Mouse (Mus musculus) T-cell, adult 2 months (primary cell): ENCODE measurements around the gene Gm3278.
"Not testable (repeated sequence)": the region's sequence is repeated elsewhere in the genome, so short reads cannot be mapped to it uniquely, and the experiment has no call there.

Experiments
- DNase-seq: peaks from one replicate; pipeline ENCODE4 v3.0.0; 2022; ENCODE audit warnings: low spot score

Gm3278 gene

DNA sequence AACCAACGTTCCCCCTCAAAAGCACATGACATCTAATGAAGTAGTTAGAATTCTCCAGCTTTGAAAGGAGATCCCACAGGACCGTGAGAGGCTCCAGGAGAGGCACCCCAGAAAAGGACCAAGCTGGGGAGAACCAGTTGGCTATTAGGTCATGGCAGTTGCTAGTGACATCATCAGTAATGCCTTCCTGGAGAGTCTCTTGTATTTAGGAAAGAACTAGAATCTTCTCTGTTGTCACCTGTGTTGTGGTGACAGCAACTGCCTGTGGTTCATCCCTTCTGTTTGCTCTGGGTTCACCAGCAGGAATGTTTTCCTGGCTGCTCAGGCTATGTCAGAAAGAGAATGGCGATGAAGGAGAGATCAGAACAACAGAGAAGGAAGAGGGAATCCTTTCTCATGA, at the start of gene Gm3278:
TSS of gene Gm3278 (plus strand) at position 301 of the 400 bp plus-strand sequence.
- DNase-seq = not testable (repeated sequence)

GRCm38 (mm10) chr14:4855299-4855980, 36.8 kb upstream of the Gm3278 start, which contains the start of gene Gm3264:
Gm3264 (plus strand) TSS chr14:4855576.
- not testable (repeated sequence) for DNase-seq
